Mouse (Mus musculus) heart, postnatal 0 days (tissue): Measurements from ENCODE around the gene Emp3.

ENCODE experiments used
- CTCF ChIP-seq: IDR thresholded peaks from 2 replicates; pipeline ENCODE4 v1.5.1; 2016; ENCODE audit warnings: antibody characterized with exemption, control low read depth, low read depth
- EP300 ChIP-seq: IDR thresholded peaks from 2 replicates; pipeline ENCODE4 v1.6.1; 2016; ENCODE audit warnings: antibody characterized with exemption, low read depth

DNA sequence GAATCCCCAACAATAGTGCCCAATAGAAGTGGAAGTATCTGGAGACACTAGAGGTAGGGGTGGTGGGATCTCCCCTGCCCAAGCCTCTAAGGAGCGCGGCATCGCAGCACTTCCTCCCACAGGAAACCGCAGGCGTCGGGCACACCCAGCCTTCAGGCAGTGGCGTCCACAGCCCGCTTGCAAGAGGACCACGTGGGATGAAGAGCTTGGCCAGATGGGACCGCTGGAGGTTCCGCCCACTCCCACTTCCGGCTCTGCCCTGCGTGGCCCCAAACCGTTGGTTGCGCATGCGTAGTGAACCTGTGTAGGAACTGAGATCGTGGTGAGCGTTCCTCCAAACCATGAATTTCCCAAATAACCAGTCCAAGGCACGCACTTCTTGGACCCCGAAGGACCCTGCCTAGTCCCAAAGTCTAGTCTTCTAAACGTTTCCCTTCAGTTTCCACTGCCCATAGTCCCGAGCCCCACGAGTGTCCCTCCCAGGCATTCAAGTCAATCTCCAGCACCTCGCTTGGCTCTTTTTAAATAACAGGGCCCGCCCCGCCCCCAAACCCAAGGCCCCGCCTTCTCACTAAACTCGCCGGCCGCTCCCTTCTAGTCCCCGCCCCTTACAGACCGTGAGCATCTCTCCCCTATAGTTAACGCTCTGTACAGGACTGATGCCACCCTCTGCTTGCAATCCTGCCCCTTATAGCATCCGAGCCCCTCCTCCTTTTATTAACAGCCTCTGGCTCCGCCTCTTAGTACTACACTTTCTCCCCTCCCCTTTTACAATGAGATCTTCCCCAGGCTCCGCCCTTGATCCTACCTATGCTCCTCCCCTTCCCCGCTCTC lies 1.9 kb upstream of the Emp3 start:
- TF ChIP-seq CTCF (no peak), EP300 (no peak; the same call in 1 of the 2 replicates)
